In the genomic region with DNA sequence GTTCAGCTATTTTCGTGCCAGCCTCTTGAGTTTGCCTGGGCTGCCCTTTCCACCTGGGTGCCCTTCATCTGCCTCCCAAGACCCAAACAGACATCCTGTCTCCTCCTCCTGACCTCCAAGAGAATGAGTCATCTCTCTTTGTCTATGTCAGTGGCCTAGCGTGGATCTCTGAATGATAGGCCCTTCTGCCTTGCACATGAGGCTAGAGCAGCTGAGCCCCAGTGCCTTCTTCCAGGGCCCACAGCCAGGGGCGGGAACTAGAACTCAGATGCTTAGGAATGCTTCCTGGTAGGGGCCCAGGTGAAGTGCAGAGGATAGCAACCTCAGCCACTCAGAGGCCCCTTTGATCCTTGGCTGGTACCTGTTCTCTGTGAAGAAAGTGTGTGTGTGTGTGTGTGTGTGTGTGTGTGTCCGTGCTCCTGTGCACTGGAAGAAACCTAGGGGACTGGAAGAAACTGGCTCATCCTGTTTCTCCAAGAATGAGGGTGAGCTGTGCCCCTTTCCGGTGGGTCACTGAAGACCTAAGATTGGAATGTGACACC, we compare ENCODE assay signal across 8 mouse cellular contexts. TPM values are rescaled to one million over a fixed set of nuclear protein-coding genes. Genes with fewer than 3 reads are reported as not detected.
DNase-seq lines count a peak whose midpoint lies in the region; ATAC-seq lines count a peak whose summit lies in the region.

No protein-coding gene starts in this region.

- H3K4me2 ChIP-seq in heart, embryonic 12.5 days: peak overlapping the region; percentile 80
- peak overlapping the region; percentile 17 for H3K4me2 ChIP-seq in stomach, embryonic 14.5 days (replicated peaks; ENCODE audit: low read depth, low read length)

- no peak overlapping the region for H3K4me3 ChIP-seq in heart, embryonic 12.5 days
- peak overlapping the region; percentile 100 for H3K4me3 ChIP-seq in embryonic facial prominence, embryonic 10.5 days
- no peak overlapping the region for H3K4me3 ChIP-seq in stomach, embryonic 14.5 days (ENCODE audit: low read depth, low read length)

- intact Hi-C loops in heart, postnatal 14 days (cut with DNase I): no loop called here

- H3K27me3 ChIP-seq in heart, embryonic 12.5 days (replicated peaks): no peaks in the 10 kb centered on the region
- no peaks in the 10 kb centered on the region for H3K27me3 ChIP-seq in embryonic facial prominence, embryonic 10.5 days (replicated peaks; ENCODE audit: low read depth, poor library complexity, severe bottlenecking)
- H3K27me3 ChIP-seq in stomach, embryonic 14.5 days (ENCODE audit: control insufficient read depth, insufficient read depth, low read length): no peaks in the 10 kb centered on the region

- no peaks in the 10 kb centered on the region for H3K9me3 ChIP-seq in heart, embryonic 12.5 days (replicated peaks)
- H3K9me3 ChIP-seq in embryonic facial prominence, embryonic 10.5 days: no peaks in the 10 kb centered on the region
- no peaks in the 10 kb centered on the region for H3K9me3 ChIP-seq in stomach, embryonic 14.5 days (ENCODE audit: control insufficient read depth, low read depth, low read length)

- no peak for DNase-seq in heart, postnatal 14 days
- DNase-seq in embryonic facial prominence, embryonic 10.5 days (ENCODE audit: low spot score): peak; percentile 56
- DNase-seq in kidney, postnatal 25 days: peak; percentile 20 to 71
- DNase-seq in right cerebral cortex, postnatal 14 days: no peak
- no peak for DNase-seq in adipocyte (ENCODE audit: low spot score)

- no peak for ATAC-seq in heart, embryonic 12.5 days (ENCODE audit: insufficient number of reproducible peaks, low FRiP score)
- ATAC-seq in CD4-positive, CD25-positive, alpha-beta regulatory T cell, adult 4 months: peak; percentile 61
- ATAC-seq in stomach, embryonic 14.5 days (ENCODE audit: insufficient number of reproducible peaks, insufficient read depth, low FRiP score, low read depth): 0 out of 2 replicates have a peak, but pooled peaks have one; percentile 25

- WGBS in heart, embryonic 12.5 days: 24% methylated on average over 5 of the region's 5 CpGs
- 37% methylated on average over 5 of the region's 5 CpGs for WGBS in embryonic facial prominence, embryonic 10.5 days
- 25% methylated on average over 5 of the region's 5 CpGs for WGBS in stomach, embryonic 14.5 days

- H3K27ac ChIP-seq in heart, embryonic 12.5 days (ENCODE audit: poor library complexity, severe bottlenecking): peak overlapping the region; percentile 98; the same call in 1 of the 2 replicates
- peak overlapping the region; percentile 100 for H3K27ac ChIP-seq in embryonic facial prominence, embryonic 10.5 days (replicated peaks)
- peak overlapping the region; percentile 84 for H3K27ac ChIP-seq in stomach, embryonic 14.5 days (ENCODE audit: low read length)

- no peaks in the 10 kb centered on the region for H3K36me3 ChIP-seq in heart, embryonic 12.5 days
- 0 out of 2 replicates have a peak, but pooled peaks cover 3% of the 10 kb centered on the region for H3K36me3 ChIP-seq in embryonic facial prominence, embryonic 10.5 days (replicated peaks)
- no peaks in the 10 kb centered on the region for H3K36me3 ChIP-seq in stomach, embryonic 14.5 days (ENCODE audit: control insufficient read depth, insufficient read depth, low read length)

- peaks cover 77% of the 10 kb centered on the region for H3K4me1 ChIP-seq in heart, embryonic 12.5 days (replicated peaks)
- peaks cover 79% of the 10 kb centered on the region for H3K4me1 ChIP-seq in embryonic facial prominence, embryonic 10.5 days
- H3K4me1 ChIP-seq in stomach, embryonic 14.5 days (ENCODE audit: control insufficient read depth, insufficient read depth, low read length): peaks cover 68% of the 10 kb centered on the region

- peak overlapping the region; percentile 99 for H3K9ac ChIP-seq in heart, embryonic 12.5 days
- no peak overlapping the region for H3K9ac ChIP-seq in stomach, embryonic 14.5 days (replicated peaks; ENCODE audit: low read depth, low read length)

RNA-seq across cellular contexts. Expression of a gene that starts 3.9 kb away (rescaled TPM):
- 22.2 and 29.9 TPM in 2 replicates for polyA plus RNA-seq in heart, embryonic 12.5 days (2016; fragmentation: Nextera tagmentation; extraction: Ambion mirVana)
- 10 to 100 TPM; 32.6 to 33.1 TPM for total RNA-seq in heart, postnatal 14 days (2021)
- polyA plus RNA-seq in CD4-positive, CD25-positive, alpha-beta regulatory T cell, adult 4 months (2017; shearing (Covaris generic)): 1 to 10 TPM; 8.4 to 8.9 TPM
- polyA plus RNA-seq in embryonic facial prominence, embryonic 10.5 days (2016; fragmentation: Nextera tagmentation; extraction: Ambion mirVana): 31.0 and 33.8 TPM in 2 replicates
- 29.1 and 30.6 TPM in 2 replicates for polyA plus RNA-seq in stomach, embryonic 14.5 days (2014; fragmentation: Nextera tagmentation; extraction: Ambion mirVana)

Comparison
In these comparisons a context has a peak if more than half of its experiments do, and no peak if none do; other contexts are left out.
1. DNase-seq: peak in embryonic facial prominence, embryonic 10.5 days (single experiment) and kidney, postnatal 25 days (2 of 2); none in heart, postnatal 14 days (0 of 2), right cerebral cortex, postnatal 14 days (single experiment) and adipocyte (single experiment).
2. Peak in every context shown above with its lines, with median percentiles within 50 percentile points of each other: H3K27ac ChIP-seq.